In the genomic region with DNA sequence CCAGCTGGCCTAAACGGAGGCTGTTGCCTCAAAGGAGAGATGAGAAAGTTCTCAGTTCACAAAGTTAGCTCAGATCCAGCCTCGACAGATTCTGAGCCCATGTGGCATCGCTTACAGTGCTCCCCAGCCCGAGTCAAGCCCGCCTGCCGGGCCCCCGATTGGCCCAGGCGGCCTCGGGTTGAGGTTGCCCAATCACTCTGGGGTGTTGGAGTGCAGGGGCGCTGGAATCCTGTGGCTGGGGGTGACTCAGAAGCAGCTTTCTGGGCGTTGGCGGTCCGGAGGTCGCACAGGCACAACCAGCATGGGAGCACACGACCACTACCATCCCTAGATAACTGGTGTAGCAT, we compare ENCODE assay signal across 8 mouse cellular contexts. TPM values are rescaled to one million over a fixed set of nuclear protein-coding genes. Genes with fewer than 3 reads are reported as not detected.
DNase-seq lines count a peak whose midpoint lies in the region; ATAC-seq and TF ChIP-seq lines count a peak whose summit lies in the region.

No protein-coding gene starts in this region.

- H3K9me3 ChIP-seq in hindbrain, embryonic 14.5 days (ENCODE audit: control insufficient read depth, low read length) = no peaks in the 10 kb centered on the region
- no peaks in the 10 kb centered on the region for H3K9me3 ChIP-seq in liver, embryonic 14.5 days (ENCODE audit: control insufficient read depth, low read length)

- peak overlapping the region; percentile 84 for H3K9ac ChIP-seq in hindbrain, embryonic 14.5 days
- no peak overlapping the region; the same call in 1 of the 2 replicates for H3K9ac ChIP-seq in liver, embryonic 14.5 days (replicated peaks)

- H3K4me2 ChIP-seq in hindbrain, embryonic 14.5 days (replicated peaks) = peak overlapping the region; percentile 87
- H3K4me2 ChIP-seq in liver, embryonic 14.5 days (ENCODE audit: low read depth) = peak overlapping the region; percentile 62
- peak overlapping the region; percentile 83 for H3K4me2 ChIP-seq in myocyte (ENCODE audit: low read depth)

- peak overlapping the region; percentile 86 for H3K4me3 ChIP-seq in hindbrain, embryonic 14.5 days (replicated peaks; ENCODE audit: low read length)
- peak overlapping the region; percentile 57 to 64 for H3K4me3 ChIP-seq in liver, embryonic 14.5 days (ENCODE audit: insufficient read depth in 1 of 2, low read depth in 2 of 2, low read length in 2 of 2)
- peak overlapping the region; percentile 77 for H3K4me3 ChIP-seq in myocyte

- WGBS in hindbrain, embryonic 14.5 days = under 1% methylated on average over 15 of the region's 15 CpGs
- WGBS in liver, embryonic 14.5 days (ENCODE audit: insufficient replicate concordance) = 2% methylated on average over 15 of the region's 15 CpGs

- ATAC-seq in hindbrain, embryonic 14.5 days (ENCODE audit: low FRiP score) = peak; percentile 55
- peak; percentile 55 for ATAC-seq in liver, embryonic 14.5 days (ENCODE audit: insufficient read depth)

- TF ChIP-seq CTCF in liver, embryonic 14.5 days (IDR thresholded peaks at IDR 0.05; ENCODE audit: low read depth) = no peak

- no peak for TF ChIP-seq EP300 in liver, embryonic 14.5 days (IDR thresholded peaks at IDR 0.05; ENCODE audit: low read depth)

- peak; percentile 35 for DNase-seq in layer of hippocampus, adult 11-12 months (ENCODE audit: low spot score)
- no peak for DNase-seq in layer of hippocampus, postnatal 10 days (ENCODE audit: low spot score in 2 of 2)
- peak; percentile 68 for DNase-seq in adrenal gland, postnatal 14 days
- DNase-seq in gastrocnemius, adult 8-10 months (ENCODE audit: low spot score in 2 of 2) = peak; percentile 26 to 58
- no peak for DNase-seq in hindbrain, embryonic 14.5 days (ENCODE audit: low spot score)
- DNase-seq in liver, embryonic 14.5 days (ENCODE audit: low read depth in 3 of 3, low spot score in 3 of 3) = no peak
- peak; percentile 29 for DNase-seq in thymus, postnatal 0 days (ENCODE audit: low spot score)

- H3K36me3 ChIP-seq in hindbrain, embryonic 14.5 days (replicated peaks; ENCODE audit: control insufficient read depth, insufficient read depth) = no peaks in the 10 kb centered on the region
- H3K36me3 ChIP-seq in liver, embryonic 14.5 days (replicated peaks; ENCODE audit: control insufficient read depth, insufficient read depth, low read depth) = no peaks in the 10 kb centered on the region
- no peaks in the 10 kb centered on the region for H3K36me3 ChIP-seq in myocyte (ENCODE audit: control insufficient read depth, insufficient read depth)

- peaks cover 39% of the 10 kb centered on the region for H3K79me2 ChIP-seq in myocyte (ENCODE audit: control insufficient read depth, insufficient read depth)

- H3K4me1 ChIP-seq in hindbrain, embryonic 14.5 days (replicated peaks; ENCODE audit: control insufficient read depth, insufficient read depth, low read length) = 0 out of 2 replicates have a peak, but pooled peaks cover 4% of the 10 kb centered on the region
- H3K4me1 ChIP-seq in liver, embryonic 14.5 days (replicated peaks; ENCODE audit: control insufficient read depth in 2 of 2, insufficient read depth in 2 of 2, low read length in 1 of 2) = no peaks in the 10 kb centered on the region; a peak in 1 of 4 replicates

- no peaks in the 10 kb centered on the region for H3K27me3 ChIP-seq in hindbrain, embryonic 14.5 days (ENCODE audit: control insufficient read depth, insufficient read depth, low read length)
- peaks cover 24% of the 10 kb centered on the region for H3K27me3 ChIP-seq in liver, embryonic 14.5 days (ENCODE audit: control insufficient read depth, insufficient read depth, low read length)
- H3K27me3 ChIP-seq in myocyte (ENCODE audit: control insufficient read depth, insufficient read depth, insufficient read length) = no peaks in the 10 kb centered on the region

- H3K27ac ChIP-seq in hindbrain, embryonic 14.5 days = no peak overlapping the region; the same call in 1 of the 2 replicates
- no peak overlapping the region for H3K27ac ChIP-seq in liver, embryonic 14.5 days

- peak; percentile 18 for TF ChIP-seq POLR2A in myocyte (IDR thresholded peaks at IDR 0.05; ENCODE audit: insufficient read length, low read depth)

- peak overlapping the region; percentile 32 for H3ac ChIP-seq in myocyte (ENCODE audit: control insufficient read depth, insufficient read length)

TF ChIP-seq in myocyte, 11 proteins besides CTCF, POLR2A, EP300 and RAD21:
- TF ChIP-seq USF1 (IDR thresholded peaks at IDR 0.05; ENCODE audit: low read depth) (no peak), SRF (IDR thresholded peaks at IDR 0.05; ENCODE audit: control insufficient read depth, insufficient read length, low read depth) (no peak), CEBPB (IDR thresholded peaks at IDR 0.05; ENCODE audit: insufficient read depth, poor library complexity, severe bottlenecking) (peak; percentile 93), POLR2AphosphoS2 (IDR thresholded peaks at IDR 0.05; ENCODE audit: insufficient read length, low read depth) (peak; percentile 17), E2F4 (IDR thresholded peaks at IDR 0.05; ENCODE audit: insufficient read depth) (no peak), REST (IDR thresholded peaks at IDR 0.05; ENCODE audit: insufficient read depth, insufficient read length) (no peak), TCF3 (IDR thresholded peaks at IDR 0.05; ENCODE audit: insufficient read length, low read depth) (no peak), MYOD1 (IDR thresholded peaks at IDR 0.05; ENCODE audit: control insufficient read depth in 1 of 3, insufficient read length in 2 of 3, low read depth in 2 of 3) (peak in 1 of 3 experiments; percentile 0), MYOG (IDR thresholded peaks at IDR 0.05; ENCODE audit: control insufficient read depth in 1 of 3, insufficient read depth in 1 of 3, insufficient read length in 2 of 3, low read depth in 2 of 3) (no peak), TCF12 (IDR thresholded peaks at IDR 0.05; ENCODE audit: insufficient read depth, poor library complexity, severe bottlenecking) (no peak), MAX (IDR thresholded peaks at IDR 0.05; ENCODE audit: low read depth) (no peak)

RNA-seq across cellular contexts. Expression of a gene that starts 1.1 kb away (rescaled TPM):
- 1 to 10 TPM; 9.4 to 9.6 TPM for total RNA-seq in layer of hippocampus, postnatal 10 days (2021)
- 10.9 and 12.2 TPM in 2 replicates for total RNA-seq in adrenal gland, postnatal 14 days (2021)
- total RNA-seq in gastrocnemius, adult 8-10 months (2022) = 1 to 10 TPM; 2.4 to 3.9 (median 2.9) TPM
- 8.8 and 9.8 TPM in 2 replicates for polyA plus RNA-seq in hindbrain, embryonic 14.5 days (2014; fragmentation: Nextera tagmentation; extraction: Ambion mirVana)
- 2.7 and 2.8 TPM in 2 replicates for polyA plus RNA-seq in liver, embryonic 14.5 days (2012; rRNA removed)
- 5.7 and 6.1 TPM in 2 replicates for polyA plus RNA-seq in liver, embryonic 14.5 days (2014; fragmentation: Nextera tagmentation; extraction: Ambion mirVana)
- 7.6 TPM for polyA plus RNA-seq in myocyte (2012; fragmentation: generic; extraction: Trizol)
- polyA plus RNA-seq in thymus, postnatal 0 days (2015; fragmentation: Nextera tagmentation; extraction: Ambion mirVana) = 5.1 and 5.5 TPM in 2 replicates

Comparison
In these comparisons a context has a peak if more than half of its experiments do, and no peak if none do; other contexts are left out.
1. DNase-seq: peak in layer of hippocampus, adult 11-12 months (single experiment), adrenal gland, postnatal 14 days (single experiment), gastrocnemius, adult 8-10 months (2 of 2) and thymus, postnatal 0 days (single experiment); none in layer of hippocampus, postnatal 10 days (0 of 2), hindbrain, embryonic 14.5 days (single experiment) and liver, embryonic 14.5 days (0 of 3).
2. Peak in every context shown above with its lines, with median percentiles within 50 percentile points of each other: H3K4me2 ChIP-seq and H3K4me3 ChIP-seq.